9 mouse cellular contexts compared by ENCODE assay signal in genomic region chr11:6654903-6655302, GRCm38 (mm10). TPM values are rescaled to one million over a fixed set of nuclear protein-coding genes. Genes with fewer than 3 reads are reported as not detected.
DNase-seq lines count a peak whose midpoint lies in the region; ATAC-seq lines count a peak whose summit lies in the region.
"Had no signal": no experiment of that assay in that cellular context is flagged by ENCODE, and none has a peak within 500 bp of the region (broad histone marks: within the 10 kb centered on the region; RNA-seq: fewer than 3 reads in every experiment).

No protein-coding gene starts in this region.

- H3K36me3 ChIP-seq in limb, embryonic 11.5 days (ENCODE audit: control insufficient read depth, insufficient read depth, low read length), result no peaks in the 10 kb centered on the region
- no peaks in the 10 kb centered on the region for H3K36me3 ChIP-seq in stomach, embryonic 14.5 days (ENCODE audit: control insufficient read depth, insufficient read depth, low read length)
- H3K36me3 ChIP-seq: embryonic facial prominence, embryonic 12.5 days had no signal

- H3K27ac ChIP-seq in limb, embryonic 11.5 days (replicated peaks; ENCODE audit: low read depth, low read length), result no peak overlapping the region
- H3K27ac ChIP-seq in stomach, embryonic 14.5 days (ENCODE audit: low read length), result no peak overlapping the region
- H3K27ac ChIP-seq: embryonic facial prominence, embryonic 12.5 days had no signal

- peak; percentile 25 to 57 for DNase-seq in urinary bladder, adult 18-20 months (ENCODE audit: low spot score in 2 of 2)
- no peak for DNase-seq in urinary bladder, adult 2 months (ENCODE audit: low spot score)
- peak; percentile 80 to 93 for DNase-seq in cerebellum, postnatal 25 days
- DNase-seq in frontal cortex, postnatal 36 days (ENCODE audit: low spot score in 2 of 2), result peak; percentile 78 to 91
- peak; percentile 60 to 87 for DNase-seq in kidney, adult 8-10 months
- DNase-seq in limb, embryonic 11.5 days (ENCODE audit: low spot score), result peak; percentile 87
- peak; percentile 93 for DNase-seq in naive thymus-derived CD4-positive, alpha-beta T cell, adult 2 months (ENCODE audit: low read depth)

- no peak overlapping the region for H3K9ac ChIP-seq in limb, embryonic 11.5 days (ENCODE audit: low read length)
- H3K9ac ChIP-seq in stomach, embryonic 14.5 days (replicated peaks; ENCODE audit: low read depth, low read length), result no peak overlapping the region
- H3K9ac ChIP-seq: embryonic facial prominence, embryonic 12.5 days had no signal

- H3K4me2 ChIP-seq in limb, embryonic 11.5 days (ENCODE audit: low read depth, severe bottlenecking), result no peak overlapping the region
- H3K4me2 ChIP-seq in stomach, embryonic 14.5 days (replicated peaks; ENCODE audit: low read depth, low read length), result no peak overlapping the region
- H3K4me2 ChIP-seq: embryonic facial prominence, embryonic 12.5 days had no signal

- WGBS in limb, embryonic 11.5 days, result 5% methylated on average over 2 of the region's 2 CpGs
- 0% methylated on average over 2 of the region's 2 CpGs for WGBS in stomach, embryonic 14.5 days

- peak; percentile 46; the same call in 1 of the 2 replicates for ATAC-seq in limb, embryonic 11.5 days (ENCODE audit: insufficient number of reproducible peaks, low FRiP score, low TSS enrichment, low read depth)
- ATAC-seq in stomach, embryonic 14.5 days (ENCODE audit: insufficient number of reproducible peaks, insufficient read depth, low FRiP score, low read depth), result peak; percentile 55; the same call in 1 of the 2 replicates

- H3K9me3 ChIP-seq in limb, embryonic 11.5 days (ENCODE audit: control insufficient read depth, low read length), result no peaks in the 10 kb centered on the region
- no peaks in the 10 kb centered on the region for H3K9me3 ChIP-seq in stomach, embryonic 14.5 days (ENCODE audit: control insufficient read depth, low read depth, low read length)
- H3K9me3 ChIP-seq: embryonic facial prominence, embryonic 12.5 days had no signal

- no peaks in the 10 kb centered on the region for H3K4me1 ChIP-seq in limb, embryonic 11.5 days (ENCODE audit: control insufficient read depth, insufficient read depth, low read length)
- H3K4me1 ChIP-seq in stomach, embryonic 14.5 days (ENCODE audit: control insufficient read depth, insufficient read depth, low read length), result no peaks in the 10 kb centered on the region
- H3K4me1 ChIP-seq: embryonic facial prominence, embryonic 12.5 days had no signal

- H3K4me3 ChIP-seq in limb, embryonic 11.5 days (ENCODE audit: low read depth, low read length), result no peak overlapping the region
- no peak overlapping the region for H3K4me3 ChIP-seq in stomach, embryonic 14.5 days (ENCODE audit: low read depth, low read length)
- H3K4me3 ChIP-seq: embryonic facial prominence, embryonic 12.5 days had no signal

- no peaks in the 10 kb centered on the region for H3K27me3 ChIP-seq in limb, embryonic 11.5 days (ENCODE audit: control insufficient read depth, insufficient read depth, low read length)
- H3K27me3 ChIP-seq in stomach, embryonic 14.5 days (ENCODE audit: control insufficient read depth, insufficient read depth, low read length), result no peaks in the 10 kb centered on the region
- H3K27me3 ChIP-seq: embryonic facial prominence, embryonic 12.5 days had no signal

RNA-seq across cellular contexts. Expression of gene Ramp3, which starts 3.4 kb away (rescaled TPM):
- 2.3 and 2.5 TPM in 2 replicates for polyA plus RNA-seq in urinary bladder, adult 2 months (2012; rRNA removed)
- 2.1 and 3.5 TPM in 2 replicates for polyA plus RNA-seq in limb, embryonic 11.5 days (2014; fragmentation: Nextera tagmentation; extraction: Ambion mirVana)
- 8.5 and 8.7 TPM in 2 replicates for polyA plus RNA-seq in stomach, embryonic 14.5 days (2014; fragmentation: Nextera tagmentation; extraction: Ambion mirVana)

RNA-seq across cellular contexts. Expression of gene Wap, which starts 16.5 kb away (rescaled TPM):
- polyA plus RNA-seq in urinary bladder, adult 2 months (2012; rRNA removed), result not detected in 2 replicates
- polyA plus RNA-seq in limb, embryonic 11.5 days (2014; fragmentation: Nextera tagmentation; extraction: Ambion mirVana), result not detected in 2 replicates
- polyA plus RNA-seq in stomach, embryonic 14.5 days (2014; fragmentation: Nextera tagmentation; extraction: Ambion mirVana), result not detected in 2 replicates
- polyA plus RNA-seq: embryonic facial prominence, embryonic 12.5 days had no signal

RNA-seq across cellular contexts. Expression of gene Tbrg4, which starts 29.0 kb away (rescaled TPM):
- 41.5 and 50.3 TPM in 2 replicates for polyA plus RNA-seq in urinary bladder, adult 2 months (2012; rRNA removed)
- 40.0 and 46.3 TPM in 2 replicates for polyA plus RNA-seq in limb, embryonic 11.5 days (2014; fragmentation: Nextera tagmentation; extraction: Ambion mirVana)
- 37.1 TPM in 2 replicates for polyA plus RNA-seq in stomach, embryonic 14.5 days (2014; fragmentation: Nextera tagmentation; extraction: Ambion mirVana)

RNA-seq across cellular contexts. Expression of gene Nacad, which starts 49.0 kb away (rescaled TPM):
- polyA plus RNA-seq in urinary bladder, adult 2 months (2012; rRNA removed), result 19.1 and 24.0 TPM in 2 replicates
- polyA plus RNA-seq in limb, embryonic 11.5 days (2014; fragmentation: Nextera tagmentation; extraction: Ambion mirVana), result 0.34 and 1.1 TPM in 2 replicates
- polyA plus RNA-seq in stomach, embryonic 14.5 days (2014; fragmentation: Nextera tagmentation; extraction: Ambion mirVana), result 6.1 and 9.2 TPM in 2 replicates
